ENCODE assay signal across 7 mouse cellular contexts in genomic region chr12:108273466-108274312, GRCm38 (mm10). TPM values are rescaled to one million over a fixed set of nuclear protein-coding genes. Genes with fewer than 3 reads are reported as not detected.
DNase-seq lines count a peak whose midpoint lies in the region; ATAC-seq and TF ChIP-seq lines count a peak whose summit lies in the region.

No protein-coding gene starts in this region.

- peak overlapping the region; percentile 79 for H3K9ac ChIP-seq in embryonic facial prominence, embryonic 13.5 days
- peak overlapping the region; percentile 90 for H3K9ac ChIP-seq in hindbrain, embryonic 14.5 days
- peak overlapping the region; percentile 86 for H3K9ac ChIP-seq in midbrain, postnatal 0 days (replicated peaks; ENCODE audit: low read length, poor library complexity, severe bottlenecking)

- H3K4me2 ChIP-seq in embryonic facial prominence, embryonic 13.5 days: peak overlapping the region; percentile 97
- H3K4me2 ChIP-seq in hindbrain, embryonic 14.5 days (replicated peaks): peak overlapping the region; percentile 97
- peak overlapping the region; percentile 93 for H3K4me2 ChIP-seq in midbrain, postnatal 0 days (ENCODE audit: low read depth, low read length, poor library complexity, severe bottlenecking)

- intact Hi-C loops in left cerebral cortex, postnatal 14 days (cut with DNase I): loop anchor here (5.0 kb wide), 1 partner anchor 41 kb away; no protein-coding TSS in a partner anchor

- TF ChIP-seq POLR2A in lung, adult 2 months (IDR thresholded peaks at IDR 0.05; ENCODE audit: borderline replicate concordance, extremely low read depth, low read depth, low read length): no peak

- H3K9me3 ChIP-seq in embryonic facial prominence, embryonic 13.5 days: no peaks in the 10 kb centered on the region
- no peaks in the 10 kb centered on the region for H3K9me3 ChIP-seq in hindbrain, embryonic 14.5 days (ENCODE audit: control insufficient read depth, low read length)
- no peaks in the 10 kb centered on the region for H3K9me3 ChIP-seq in midbrain, postnatal 0 days (ENCODE audit: low read length)

- 0 out of 2 replicates have a peak, but pooled peaks cover 7% of the 10 kb centered on the region for H3K36me3 ChIP-seq in embryonic facial prominence, embryonic 13.5 days
- 0 out of 2 replicates have a peak, but pooled peaks cover 6% of the 10 kb centered on the region for H3K36me3 ChIP-seq in hindbrain, embryonic 14.5 days (replicated peaks; ENCODE audit: control insufficient read depth, insufficient read depth)
- no peaks in the 10 kb centered on the region for H3K36me3 ChIP-seq in midbrain, postnatal 0 days (ENCODE audit: insufficient read depth, low read length)

- DNase-seq in lung, adult 2 months: no peak
- DNase-seq in lung, postnatal 25 days (ENCODE audit: low spot score): no peak
- DNase-seq in hindbrain, embryonic 14.5 days (ENCODE audit: low spot score): no peak
- no peak for DNase-seq in midbrain, postnatal 0 days (ENCODE audit: low spot score)
- DNase-seq in left cerebral cortex, postnatal 14 days (ENCODE audit: low spot score in 2 of 2): no peak
- DNase-seq in spleen, postnatal 36 days (ENCODE audit: low spot score in 2 of 2): no peak

- TF ChIP-seq CTCF in lung, adult 2 months (IDR thresholded peaks at IDR 0.05; ENCODE audit: insufficient read depth, low read length): no peak
- no peak for TF ChIP-seq CTCF in midbrain, postnatal 0 days (IDR thresholded peaks at IDR 0.05)

- H3K27me3 ChIP-seq in embryonic facial prominence, embryonic 13.5 days: no peaks in the 10 kb centered on the region
- H3K27me3 ChIP-seq in hindbrain, embryonic 14.5 days (ENCODE audit: control insufficient read depth, insufficient read depth, low read length): no peaks in the 10 kb centered on the region
- no peaks in the 10 kb centered on the region for H3K27me3 ChIP-seq in midbrain, postnatal 0 days (ENCODE audit: insufficient read depth, low read length)

- peak overlapping the region; percentile 69 for H3K4me3 ChIP-seq in lung, adult 2 months (replicated peaks; ENCODE audit: extremely low read depth, low read depth, low read length)
- H3K4me3 ChIP-seq in embryonic facial prominence, embryonic 13.5 days: peak overlapping the region; percentile 66
- peak overlapping the region; percentile 65 for H3K4me3 ChIP-seq in hindbrain, embryonic 14.5 days (replicated peaks; ENCODE audit: low read length)
- H3K4me3 ChIP-seq in midbrain, postnatal 0 days (ENCODE audit: low read depth, low read length): peak overlapping the region; percentile 83

- H3K27ac ChIP-seq in embryonic facial prominence, embryonic 13.5 days: no peak overlapping the region
- H3K27ac ChIP-seq in hindbrain, embryonic 14.5 days: no peak overlapping the region
- H3K27ac ChIP-seq in midbrain, postnatal 0 days (ENCODE audit: low read depth, low read length): peak overlapping the region; percentile 95

- peaks cover 19% of the 10 kb centered on the region for H3K4me1 ChIP-seq in lung, adult 2 months (ENCODE audit: control insufficient read depth, insufficient read depth, low read length)
- peaks cover 79% of the 10 kb centered on the region for H3K4me1 ChIP-seq in embryonic facial prominence, embryonic 13.5 days
- peaks cover 71% of the 10 kb centered on the region for H3K4me1 ChIP-seq in hindbrain, embryonic 14.5 days (replicated peaks; ENCODE audit: control insufficient read depth, insufficient read depth, low read length)
- peaks cover 46% of the 10 kb centered on the region for H3K4me1 ChIP-seq in midbrain, postnatal 0 days (ENCODE audit: insufficient read depth, low read length)

- no peak for ATAC-seq in embryonic facial prominence, embryonic 13.5 days (ENCODE audit: insufficient number of reproducible peaks, insufficient read depth, low FRiP score, low TSS enrichment, low read depth)
- no peak for ATAC-seq in hindbrain, embryonic 14.5 days (ENCODE audit: low FRiP score)
- no peak for ATAC-seq in midbrain, postnatal 0 days (ENCODE audit: low FRiP score)

- WGBS in lung, adult 2 months: 14% methylated on average over 21 of the region's 21 CpGs
- WGBS in embryonic facial prominence, embryonic 13.5 days: 3% methylated on average over 21 of the region's 21 CpGs
- 4% methylated on average over 21 of the region's 21 CpGs for WGBS in hindbrain, embryonic 14.5 days
- WGBS in midbrain, postnatal 0 days: 3% methylated on average over 21 of the region's 21 CpGs

RNA-seq across cellular contexts. Expression of gene Ccdc85c, which starts 1.5 kb away (rescaled TPM):
- 22.2 and 22.5 TPM in 2 replicates for polyA plus RNA-seq in lung, adult 2 months (2012; rRNA removed)
- polyA plus RNA-seq in embryonic facial prominence, embryonic 13.5 days (2015; fragmentation: Nextera tagmentation; extraction: Ambion mirVana): 6.3 and 6.6 TPM in 2 replicates
- polyA plus RNA-seq in hindbrain, embryonic 14.5 days (2014; fragmentation: Nextera tagmentation; extraction: Ambion mirVana): 13.9 and 16.5 TPM in 2 replicates
- total RNA-seq in midbrain, postnatal 0 days (2014; rRNA removed): 69.1 and 89.6 TPM in 2 replicates
- 16.6 and 19.9 TPM in 2 replicates for polyA plus RNA-seq in midbrain, postnatal 0 days (2015; fragmentation: Nextera tagmentation; extraction: Ambion mirVana)
- total RNA-seq in left cerebral cortex, postnatal 14 days (2021): 10 to 100 TPM; 63.8 to 64.7 TPM

RNA-seq across cellular contexts. Expression of gene Hhipl1, which starts 32.4 kb away (rescaled TPM):
- polyA plus RNA-seq in lung, adult 2 months (2012; rRNA removed): 1.3 and 1.8 TPM in 2 replicates
- polyA plus RNA-seq in embryonic facial prominence, embryonic 13.5 days (2015; fragmentation: Nextera tagmentation; extraction: Ambion mirVana): 0.44 and 0.69 TPM in 2 replicates
- 1.8 and 1.9 TPM in 2 replicates for polyA plus RNA-seq in hindbrain, embryonic 14.5 days (2014; fragmentation: Nextera tagmentation; extraction: Ambion mirVana)
- 9.3 and 10.4 TPM in 2 replicates for total RNA-seq in midbrain, postnatal 0 days (2014; rRNA removed)
- 2.7 and 2.9 TPM in 2 replicates for polyA plus RNA-seq in midbrain, postnatal 0 days (2015; fragmentation: Nextera tagmentation; extraction: Ambion mirVana)
- total RNA-seq in left cerebral cortex, postnatal 14 days (2021): 1 to 10 TPM; 6.4 to 8.5 TPM
